Mouse (Mus musculus) liver, embryonic 13.5 days (tissue): ENCODE measurements around the gene Wdr45. TPM values are rescaled to one million over a fixed set of nuclear protein-coding genes. Genes with fewer than 3 reads are reported as not detected.
"Not testable (repeated sequence)": the region's sequence is repeated elsewhere in the genome, so short reads cannot be mapped to it uniquely, and the experiment has no call there.

ENCODE experiments used
- ATAC-seq: fragments of 200-750 bp; cut with Nextera tagmentation; 2 replicates; pipeline ENCODE4 v1.8.0; 2017; ENCODE audit warnings: low read depth, mild to moderate bottlenecking, moderate number of reproducible peaks, moderate library complexity
- DNase-seq: peaks from one replicate; pipeline ENCODE4 v3.0.0; 2022
- H3K27ac ChIP-seq: fragments of 300-500 bp; sonication (generic); 2 replicates; pipeline ENCODE4 v1.5.1; 2015; ENCODE audit warnings: moderate library complexity, mild to moderate bottlenecking, inconsistent platforms
- H3K27me3 ChIP-seq: fragments of 300-500 bp; sonication (generic); 2 replicates; pipeline ENCODE4 v1.6.1; 2015; ENCODE audit warnings: mild to moderate bottlenecking, inconsistent platforms
- H3K36me3 ChIP-seq: fragments of 300-500 bp; sonication (generic); 2 replicates; pipeline ENCODE4 v1.6.1; 2015; ENCODE audit warnings: mild to moderate bottlenecking, inconsistent platforms
- H3K4me1 ChIP-seq: fragments of 300-500 bp; sonication (generic); replicated peaks from 2 replicates; pipeline ENCODE4 v1.6.1; 2015; ENCODE audit warnings: inconsistent platforms
- H3K4me2 ChIP-seq: fragments of 300-500 bp; sonication (generic); 2 replicates; pipeline ENCODE4 v1.6.1; 2015; ENCODE audit warnings: inconsistent platforms, mild to moderate bottlenecking, moderate library complexity
- H3K4me3 ChIP-seq: fragments of 300-500 bp; sonication (generic); replicated peaks from 2 replicates; pipeline ENCODE4 v1.5.1; 2015; ENCODE audit warnings: mild to moderate bottlenecking, inconsistent platforms
- H3K9ac ChIP-seq: fragments of 300-500 bp; sonication (generic); 2 replicates; pipeline ENCODE4 v1.6.1; 2015; ENCODE audit warnings: mild to moderate bottlenecking, inconsistent platforms
- H3K9me3 ChIP-seq: fragments of 300-500 bp; sonication (generic); replicated peaks from 2 replicates; pipeline ENCODE4 v1.6.1; 2016; ENCODE audit warnings: inconsistent platforms
- WGBS: fragments of 180-500 bp; shearing (Covaris S2); methylation state at CpG from one replicate; pipeline ENCODE4 v1.1.7; 2015; ENCODE audit not compliant: insufficient replicate concordance; 5-methylcytosine and 5-hydroxymethylcytosine counted together
- polyA plus RNA-seq: library from polyadenylated mRNA; unstranded; fragments of >200 nt; fragmentation: Nextera tagmentation; extraction: Ambion mirVana; gene quantifications from 2 replicates; pipeline ENCODE4 v1.2.1, GENCODE M21; 2015

The Wdr45 gene
- polyA plus RNA-seq: 13.3 and 15.2 TPM in 2 replicates

GRCm38 (mm10) chrX:7714135-7714899 lies at the start of gene Wdr45:
Gene Wdr45 (plus strand): TSS chrX:7714333.
- peak within 1 kb of the TSS; percentile 57 for H3K4me3 ChIP-seq
- peak within 1 kb of the TSS; percentile 65 for H3K9ac ChIP-seq
- H3K4me1 ChIP-seq, H3K36me3 ChIP-seq, H3K27ac ChIP-seq, H3K9me3 ChIP-seq, H3K27me3 ChIP-seq: not testable (repeated sequence)
- WGBS: 15% methylated on average over 51 of the region's 60 CpGs
- ATAC-seq: peak; percentile 93
- H3K4me2 ChIP-seq: peak within 1 kb of the TSS; percentile 62
- peak; percentile 91 for DNase-seq

- Histone ChIP-seq H3K9me3 (no peaks in the 10 kb centered on the region), H3K36me3 (0 out of 2 replicates have a peak, but pooled peaks cover 3% of the 10 kb centered on the region), H3K27ac (no peak overlapping the region), H3K4me2 (no peak overlapping the region), H3K4me1 (no peaks in the 10 kb centered on the region), H3K9ac (no peak overlapping the region), H3K4me3 (no peak overlapping the region), H3K27me3 (no peaks in the 10 kb centered on the region)
- 85% methylated on average over 11 of the region's 11 CpGs for WGBS
- DNase-seq (no peak), ATAC-seq (no peak)
These were observed 49.3 kb upstream of the Wdr45 start for GRCm38 (mm10) chrX:7664791-7665190.

- Histone ChIP-seq H3K4me3 (no peak overlapping the region), H3K9ac (no peak overlapping the region), H3K9me3 (no peaks in the 10 kb centered on the region), H3K36me3 (0 out of 2 replicates have a peak, but pooled peaks cover 3% of the 10 kb centered on the region), H3K27ac (no peak overlapping the region), H3K4me2 (no peak overlapping the region), H3K4me1 (peaks cover 11% of the 10 kb centered on the region), H3K27me3 (no peaks in the 10 kb centered on the region)
- ATAC-seq (no peak), DNase-seq (no peak)
- WGBS: 70% methylated on average over 21 of the region's 21 CpGs
These were observed 48.2 kb upstream of the Wdr45 start for GRCm38 (mm10) chrX:7665739-7666502.

GRCm38 (mm10) chrX:7670390-7670881 lies 43.7 kb upstream of the Wdr45 start:
- ATAC-seq: peak; percentile 72
- H3K9ac ChIP-seq: peak overlapping the region; percentile 62
- peak overlapping the region; percentile 71 for H3K4me2 ChIP-seq
- no peak for DNase-seq
- H3K27ac ChIP-seq: peak overlapping the region; percentile 50
- H3K4me1 ChIP-seq: peaks cover 36% of the 10 kb centered on the region
- H3K36me3 ChIP-seq: 0 out of 2 replicates have a peak, but pooled peaks cover 3% of the 10 kb centered on the region
- peak overlapping the region; percentile 58 for H3K4me3 ChIP-seq
- H3K9me3 ChIP-seq: no peaks in the 10 kb centered on the region
- no peaks in the 10 kb centered on the region for H3K27me3 ChIP-seq
- WGBS: 16% methylated on average over 19 of the region's 19 CpGs

GRCm38 (mm10) chrX:7670921-7671623 lies 43.1 kb upstream of the Wdr45 start, which contains the start of gene Plp2:
Gene Plp2 (minus strand): TSS chrX:7671390.
- Histone ChIP-seq H3K27ac (peak within 1 kb of the TSS; percentile 50), H3K9ac (peak within 1 kb of the TSS; percentile 62), H3K4me1 (peaks cover 36% of the 10 kb centered on the region), H3K27me3 (no peaks in the 10 kb centered on the region), H3K4me2 (peak within 1 kb of the TSS; percentile 71), H3K4me3 (peak within 1 kb of the TSS; percentile 58), H3K9me3 (no peaks in the 10 kb centered on the region), H3K36me3 (0 out of 2 replicates have a peak, but pooled peaks cover 3% of the 10 kb centered on the region)
- 23% methylated on average over 36 of the region's 36 CpGs for whole genome bisulfite sequencing
- DNase-seq: no peak
- 0 out of 2 replicates have a peak, but pooled peaks have one; percentile 19 for ATAC-seq

- peaks cover 36% of the 10 kb centered on the region for H3K4me1 ChIP-seq
- no peak overlapping the region for H3K4me3 ChIP-seq
- no peak overlapping the region for H3K4me2 ChIP-seq
- no peaks in the 10 kb centered on the region for H3K27me3 ChIP-seq
- no peak overlapping the region for H3K27ac ChIP-seq
- DNase-seq (no peak), ATAC-seq (no peak)
- H3K36me3 ChIP-seq: no peaks in the 10 kb centered on the region
- 27% methylated on average over 6 of the region's 6 CpGs for WGBS
- H3K9me3 ChIP-seq: no peaks in the 10 kb centered on the region
- H3K9ac ChIP-seq: no peak overlapping the region
These were observed 41.4 kb upstream of the Wdr45 start for GRCm38 (mm10) chrX:7672739-7673138.

- WGBS: 30% methylated on average over 12 of the region's 12 CpGs
- no peaks in the 10 kb centered on the region for H3K27me3 ChIP-seq
- ATAC-seq (peak; percentile 29; the same call in 1 of the 2 replicates), DNase-seq (no peak)
- peaks cover 36% of the 10 kb centered on the region for H3K4me1 ChIP-seq
- no peaks in the 10 kb centered on the region for H3K36me3 ChIP-seq
- H3K4me3 ChIP-seq: 0 out of 2 replicates have a peak overlapping the region, but pooled peaks have one; percentile 42
- H3K9ac ChIP-seq: peak overlapping the region; percentile 47; the same call in 1 of the 2 replicates
- peak overlapping the region; percentile 64 for H3K4me2 ChIP-seq
- H3K9me3 ChIP-seq: no peaks in the 10 kb centered on the region
- H3K27ac ChIP-seq: 0 out of 2 replicates have a peak overlapping the region, but pooled peaks have one; percentile 16
These were observed 40.4 kb upstream of the Wdr45 start for GRCm38 (mm10) chrX:7673578-7674281.

GRCm38 (mm10) chrX:7674284-7675000 lies 39.7 kb upstream of the Wdr45 start:
- DNase-seq: no peak
- H3K9ac ChIP-seq: peak overlapping the region; percentile 47
- 17% methylated on average over 28 of the region's 28 CpGs for WGBS

GRCm38 (mm10) chrX:7675001-7675380 lies 39.1 kb upstream of the Wdr45 start:
- Histone ChIP-seq H3K27ac (no peak overlapping the region), H3K4me1 (peaks cover 38% of the 10 kb centered on the region), H3K27me3 (no peaks in the 10 kb centered on the region), H3K9me3 (no peaks in the 10 kb centered on the region), H3K4me2 (peak overlapping the region; percentile 64), H3K4me3 (peak overlapping the region; percentile 42), H3K9ac (peak overlapping the region; percentile 47; the same call in 1 of the 2 replicates), H3K36me3 (no peaks in the 10 kb centered on the region)
- ATAC-seq (no peak), DNase-seq (no peak)
- 29% methylated on average over 10 of the region's 10 CpGs for WGBS

More at GRCm38 (mm10) chrX:7674284-7675000, 39.7 kb upstream of the Wdr45 start:
- Histone ChIP-seq H3K4me3 (peak overlapping the region; percentile 42), H3K4me1 (peaks cover 39% of the 10 kb centered on the region), H3K27ac (peak overlapping the region; percentile 16; the same call in 1 of the 2 replicates), H3K36me3 (no peaks in the 10 kb centered on the region), H3K9me3 (no peaks in the 10 kb centered on the region), H3K27me3 (no peaks in the 10 kb centered on the region), H3K4me2 (peak overlapping the region; percentile 64)
- no peak for ATAC-seq

GRCm38 (mm10) chrX:7678986-7679385 lies 35.1 kb upstream of the Wdr45 start:
- 35% methylated on average over 3 of the region's 3 CpGs for WGBS

More at GRCm38 (mm10) chrX:7678986-7679385, 35.1 kb upstream of the Wdr45 start:
- Histone ChIP-seq H3K27me3 (no peaks in the 10 kb centered on the region), H3K36me3 (no peaks in the 10 kb centered on the region), H3K27ac (no peak overlapping the region), H3K4me3 (no peak overlapping the region), H3K4me2 (no peak overlapping the region), H3K4me1 (peaks cover 13% of the 10 kb centered on the region), H3K9ac (no peak overlapping the region), H3K9me3 (no peaks in the 10 kb centered on the region)
- DNase-seq (no peak), ATAC-seq (no peak)
